Mouse (Mus musculus) lung, adult 2 months (tissue): ENCODE results near the gene Clca4a. TPM values are rescaled to one million over a fixed set of nuclear protein-coding genes. Genes with fewer than 3 reads are reported as not detected.

Experiments used
- DNase-seq: peaks from one replicate; pipeline ENCODE4 v3.0.0; 2022
- H3K4me1 ChIP-seq: fragments of 200-500 bp; 2 replicates; pipeline ENCODE4 v1.6.1; 2011; ENCODE audit warnings: low read length; ENCODE audit not compliant: control insufficient read depth, insufficient read depth
- H3K4me3 ChIP-seq: fragments of 200-500 bp; replicated peaks from 2 replicates; pipeline ENCODE3; 2011; ENCODE audit warnings: low read depth, mild to moderate bottlenecking, control low read depth, low read length; ENCODE audit errors: extremely low read depth
- CTCF ChIP-seq: fragments of 200-500 bp; IDR thresholded peaks from 2 replicates; pipeline ENCODE4 v1.5.1; 2011; ENCODE audit warnings: mild to moderate bottlenecking, low read length, control low read depth; ENCODE audit not compliant: insufficient read depth
- POLR2A ChIP-seq: fragments of 200-500 bp; IDR thresholded peaks from 2 replicates; pipeline ENCODE4 v1.6.1; 2011; ENCODE audit warnings: low read depth, mild to moderate bottlenecking, control low read depth, low read length, borderline replicate concordance; ENCODE audit errors: extremely low read depth
- whole genome bisulfite sequencing: fragments of 180-500 bp; shearing (Covaris S2); methylation state at CpG from one replicate; pipeline ENCODE4 v1.1.7; 2018; 5-methylcytosine and 5-hydroxymethylcytosine counted together
- polyA plus RNA-seq: library from polyadenylated mRNA; depleted of rRNA; stranded (reverse); fragments of >200 nt; gene quantifications from 2 replicates; pipeline ENCODE4 v1.2.3, GENCODE M21; 2012; rRNA removed

Gene Clca4a
- 0.18 TPM in 1 of 2 replicates, not detected in the other for polyA plus RNA-seq

GRCm38 (mm10) chr3:144974945-144975344 lies at the start of gene Clca4a:
Gene Clca4a (minus strand): TSS chr3:144975045.
- H3K4me3 ChIP-seq = no peak within 1 kb of the TSS
- DNase-seq = no peak
- H3K4me1 ChIP-seq = no peaks in the 10 kb centered on the region
- TF ChIP-seq CTCF = no peak
- TF ChIP-seq POLR2A = no peak

- TF ChIP-seq CTCF (no peak), POLR2A (no peak)
- Histone ChIP-seq H3K4me1 (no peaks in the 10 kb centered on the region), H3K4me3 (no peak overlapping the region)
- no peak for DNase-seq
- WGBS = 80% methylated on average over 3 of the region's 3 CpGs
These were observed 43.0 kb upstream of the Clca4a start for GRCm38 (mm10) chr3:145017807-145018206.

- Histone ChIP-seq H3K4me3 (no peak overlapping the region), H3K4me1 (no peaks in the 10 kb centered on the region)
- DNase-seq = no peak
- 36% methylated on average over 5 of the region's 5 CpGs for WGBS
- TF ChIP-seq CTCF (no peak), POLR2A (no peak)
These were observed 29.6 kb upstream of the Clca4a start for GRCm38 (mm10) chr3:145004422-145004821.

- TF ChIP-seq POLR2A (no peak), CTCF (no peak)
- WGBS = 30% methylated on average over 1 of the region's 1 CpGs
- H3K4me3 ChIP-seq = no peak overlapping the region
- H3K4me1 ChIP-seq = no peaks in the 10 kb centered on the region
- DNase-seq = no peak
These were observed 26.1 kb upstream of the Clca4a start for GRCm38 (mm10) chr3:145000912-145001311.

GRCm38 (mm10) chr3:144993055-144993454 lies 18.2 kb upstream of the Clca4a start:
- TF ChIP-seq CTCF = no peak
- no peak for TF ChIP-seq POLR2A
- Histone ChIP-seq H3K4me1 (no peaks in the 10 kb centered on the region), H3K4me3 (no peak overlapping the region)
- DNase-seq = no peak
- 85% methylated on average over 5 of the region's 5 CpGs for WGBS

GRCm38 (mm10) chr3:144992618-144993017 lies 17.8 kb upstream of the Clca4a start:
- no peak for DNase-seq
- Histone ChIP-seq H3K4me1 (no peaks in the 10 kb centered on the region), H3K4me3 (no peak overlapping the region)
- no peak for TF ChIP-seq CTCF
- no peak for TF ChIP-seq POLR2A

- no peak for TF ChIP-seq CTCF
- no peak for TF ChIP-seq POLR2A
- 62% methylated on average over 5 of the region's 5 CpGs for WGBS
- H3K4me3 ChIP-seq = no peak overlapping the region
- DNase-seq = no peak
- no peaks in the 10 kb centered on the region for H3K4me1 ChIP-seq
These were observed 11.0 kb upstream of the Clca4a start for GRCm38 (mm10) chr3:144985890-144986289.

GRCm38 (mm10) chr3:144980551-144980950 lies 5.7 kb upstream of the Clca4a start:
- no peak overlapping the region for H3K4me3 ChIP-seq
- no peak for DNase-seq
- no peaks in the 10 kb centered on the region for H3K4me1 ChIP-seq
- TF ChIP-seq POLR2A (no peak), CTCF (no peak)
- 83% methylated on average over 6 of the region's 6 CpGs for WGBS

- TF ChIP-seq POLR2A = no peak
- no peak for TF ChIP-seq CTCF
- no peak overlapping the region for H3K4me3 ChIP-seq
- no peaks in the 10 kb centered on the region for H3K4me1 ChIP-seq
- 52% methylated on average over 4 of the region's 4 CpGs for whole genome bisulfite sequencing
- DNase-seq = no peak
These were observed 2.8 kb upstream of the Clca4a start for GRCm38 (mm10) chr3:144977631-144978030.

- H3K4me1 ChIP-seq = no peaks in the 10 kb centered on the region
- H3K4me3 ChIP-seq = no peak overlapping the region
- TF ChIP-seq POLR2A (no peak), CTCF (no peak)
- no peak for DNase-seq
- 65% methylated on average over 1 of the region's 1 CpGs for WGBS
These were observed 1.2 kb upstream of the Clca4a start for GRCm38 (mm10) chr3:144976091-144976490.

- 75% methylated on average over 9 of the region's 9 CpGs for WGBS
- TF ChIP-seq POLR2A (no peak), CTCF (no peak)
- DNase-seq = no peak
- no peaks in the 10 kb centered on the region for H3K4me1 ChIP-seq
- no peak overlapping the region for H3K4me3 ChIP-seq
These were observed 3.1 kb downstream of the Clca4a start for GRCm38 (mm10) chr3:144971553-144972270.
